Mouse (Mus musculus) kidney, adult 2 months (tissue): ENCODE results near the gene Slc47a1.
"Not testable (repeated sequence)": the region's sequence is repeated elsewhere in the genome, so short reads cannot be mapped to it uniquely, and the experiment has no call there.

ENCODE experiments used
- CTCF ChIP-seq: fragments of 200-500 bp; conservative IDR thresholded peaks from 2 replicates; pipeline ENCODE4 v1.5.1; 2011; ENCODE audit warnings: low read depth, mild to moderate bottlenecking, control low read depth, low read length, moderate library complexity, mixed read lengths; ENCODE audit not compliant: insufficient read depth, insufficient read length
- POLR2A ChIP-seq: fragments of 200-500 bp; IDR thresholded peaks from one replicate; pipeline ENCODE4 v1.6.1; 2011; ENCODE audit warnings: low read depth, low read length, control low read depth

- not testable (repeated sequence) for TF ChIP-seq POLR2A, CTCF
These were observed 73.6 kb downstream of the Slc47a1 start for GRCm38 (mm10) chr11:61304535-61304934.
